Mouse (Mus musculus) thymus, adult 2 months (tissue): Measurements from ENCODE around the gene Fbxo47. TPM values are rescaled to one million over a fixed set of nuclear protein-coding genes. Genes with fewer than 3 reads are reported as not detected.

Experiments
- DNase-seq: peaks from one replicate; pipeline ENCODE4 v3.0.0; 2021
- H3K27ac ChIP-seq: fragments of 200-500 bp; 2 replicates; pipeline ENCODE4 v1.5.1; 2012; ENCODE audit warnings: low read length, control low read depth; ENCODE audit not compliant: control insufficient read depth, insufficient read depth
- H3K27me3 ChIP-seq: fragments of 200-500 bp; 2 replicates; pipeline ENCODE4 v1.6.1; 2012; ENCODE audit warnings: mild to moderate bottlenecking, low read length, moderate library complexity, mixed read lengths; ENCODE audit not compliant: control insufficient read depth, insufficient read depth
- H3K36me3 ChIP-seq: fragments of 200-500 bp; 2 replicates; pipeline ENCODE4 v1.6.1; 2012; ENCODE audit warnings: mild to moderate bottlenecking, low read length, moderate library complexity; ENCODE audit not compliant: control insufficient read depth, insufficient read depth
- H3K4me1 ChIP-seq: fragments of 200-500 bp; replicated peaks from 2 replicates; pipeline ENCODE4 v1.6.1; 2012; ENCODE audit warnings: low read length; ENCODE audit not compliant: control insufficient read depth, insufficient read depth
- H3K4me3 ChIP-seq: fragments of 200-500 bp; 2 replicates; pipeline ENCODE4 v1.5.1; 2012; ENCODE audit warnings: mild to moderate bottlenecking, low read length, control low read depth, moderate library complexity; ENCODE audit not compliant: control insufficient read depth, insufficient read depth
- CTCF ChIP-seq: fragments of 200-500 bp; IDR thresholded peaks from 2 replicates; pipeline ENCODE4 v1.5.1; 2012; ENCODE audit warnings: mild to moderate bottlenecking, control low read depth, low read length, moderate library complexity, borderline replicate concordance; ENCODE audit not compliant: control insufficient read depth, poor library complexity, insufficient read depth; ENCODE audit errors: extremely low read depth
- POLR2A ChIP-seq: fragments of 200-500 bp; IDR thresholded peaks from 2 replicates; pipeline ENCODE4 v1.6.1; 2012; ENCODE audit warnings: mild to moderate bottlenecking, low read length, control low read depth, moderate library complexity; ENCODE audit not compliant: control insufficient read depth, poor library complexity, insufficient read depth; ENCODE audit errors: extremely low read depth
- WGBS: fragments of 180-500 bp; shearing (Covaris S2); methylation state at CpG from one replicate; pipeline ENCODE4 v1.1.7; 2018; 5-methylcytosine and 5-hydroxymethylcytosine counted together
- polyA plus RNA-seq: library from polyadenylated mRNA; depleted of rRNA; stranded (reverse); fragments of >200 nt; gene quantifications from 2 replicates; pipeline ENCODE4 v1.2.3, GENCODE M21; 2012

Gene Fbxo47
- polyA plus RNA-seq, 1 experiment = 0.19 TPM

DNA sequence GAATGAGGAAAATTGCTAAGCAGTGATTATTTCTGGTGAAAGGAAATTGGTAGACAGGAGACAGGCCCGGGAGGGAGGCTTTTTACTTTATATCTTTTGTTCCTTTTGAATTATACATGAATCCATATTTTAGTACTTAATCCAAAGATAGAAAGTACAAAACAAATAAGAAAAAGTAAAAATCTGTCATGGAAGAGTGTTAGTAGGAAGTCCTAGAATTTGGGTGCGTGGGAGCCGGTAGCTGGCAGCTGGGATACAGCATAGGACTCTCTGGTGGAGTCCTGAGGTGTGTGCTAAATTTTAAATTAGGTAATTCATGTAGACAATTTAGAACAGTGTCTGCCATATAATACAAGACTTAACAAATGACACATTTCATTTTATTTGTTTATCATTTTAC, 16.4 kb downstream of the Fbxo47 start:
- no peak overlapping the region for H3K4me3 ChIP-seq
- no peak for TF ChIP-seq CTCF
- TF ChIP-seq POLR2A = no peak
- 95% methylated on average over 3 of the region's 3 CpGs for WGBS
- no peak for DNase-seq
- no peaks in the 10 kb centered on the region for H3K27me3 ChIP-seq
- no peaks in the 10 kb centered on the region for H3K36me3 ChIP-seq
- no peak overlapping the region for H3K27ac ChIP-seq
- H3K4me1 ChIP-seq = no peaks in the 10 kb centered on the region

DNA sequence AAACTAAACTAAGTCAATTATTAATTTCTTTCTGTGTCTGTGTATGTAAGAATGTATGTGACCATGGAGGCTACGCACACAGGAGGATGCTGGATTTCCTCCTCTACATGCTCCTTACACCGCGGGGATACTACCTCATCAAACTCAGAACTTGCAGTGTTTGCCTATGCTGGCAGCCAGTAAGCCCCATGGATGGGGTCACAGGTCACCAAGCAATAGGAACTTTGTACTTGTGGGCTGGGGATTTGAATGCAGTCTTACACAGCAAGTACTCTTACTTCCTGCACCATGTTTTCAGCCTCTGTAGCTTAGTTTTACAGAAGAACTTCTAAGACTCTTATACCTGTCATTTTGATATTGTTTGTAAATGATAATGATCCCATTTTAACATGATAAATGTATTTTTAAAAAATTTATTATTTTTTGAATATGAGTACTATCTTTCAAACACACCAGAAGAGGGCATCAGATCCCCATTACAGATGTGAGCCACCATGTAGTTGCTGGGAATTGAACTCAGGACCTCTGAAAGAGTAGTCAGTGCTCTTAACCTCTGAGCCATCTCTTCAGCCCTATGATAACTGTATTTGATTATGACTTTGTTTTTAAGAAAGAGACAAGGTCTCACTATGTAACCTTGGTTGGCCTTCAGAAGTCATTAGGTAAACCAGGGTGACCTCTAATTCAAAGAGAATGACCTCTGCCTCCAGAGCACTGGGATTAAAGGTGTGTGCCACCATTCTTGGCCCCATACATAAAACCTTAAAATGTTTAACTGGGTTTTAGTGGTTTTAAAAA, 17.7 kb downstream of the Fbxo47 start:
- no peak for DNase-seq
- no peak overlapping the region for H3K27ac ChIP-seq
- H3K4me1 ChIP-seq = no peaks in the 10 kb centered on the region
- no peak overlapping the region for H3K4me3 ChIP-seq
- no peak for TF ChIP-seq POLR2A
- WGBS = 95% methylated on average over 3 of the region's 3 CpGs
- no peaks in the 10 kb centered on the region for H3K27me3 ChIP-seq
- no peaks in the 10 kb centered on the region for H3K36me3 ChIP-seq

- H3K36me3 ChIP-seq = no peaks in the 10 kb centered on the region
- H3K27me3 ChIP-seq = no peaks in the 10 kb centered on the region
- H3K4me1 ChIP-seq = no peaks in the 10 kb centered on the region
- DNase-seq = no peak
- WGBS = 96% methylated on average over 5 of the region's 5 CpGs
- no peak overlapping the region for H3K27ac ChIP-seq
- no peak for TF ChIP-seq CTCF
- no peak for TF ChIP-seq POLR2A
- no peak overlapping the region for H3K4me3 ChIP-seq
Measured at GRCm38 (mm10) chr11:97865421-97865820, 18.5 kb downstream of the Fbxo47 start.

GRCm38 (mm10) chr11:97862148-97862547, 21.8 kb downstream of the Fbxo47 start:
- Histone ChIP-seq H3K4me3 (no peak overlapping the region), H3K27me3 (no peaks in the 10 kb centered on the region), H3K27ac (no peak overlapping the region), H3K36me3 (no peaks in the 10 kb centered on the region), H3K4me1 (no peaks in the 10 kb centered on the region)
- 91% methylated on average over 2 of the region's 2 CpGs for WGBS
- no peak for TF ChIP-seq POLR2A
- no peak for TF ChIP-seq CTCF
- DNase-seq = no peak

DNA sequence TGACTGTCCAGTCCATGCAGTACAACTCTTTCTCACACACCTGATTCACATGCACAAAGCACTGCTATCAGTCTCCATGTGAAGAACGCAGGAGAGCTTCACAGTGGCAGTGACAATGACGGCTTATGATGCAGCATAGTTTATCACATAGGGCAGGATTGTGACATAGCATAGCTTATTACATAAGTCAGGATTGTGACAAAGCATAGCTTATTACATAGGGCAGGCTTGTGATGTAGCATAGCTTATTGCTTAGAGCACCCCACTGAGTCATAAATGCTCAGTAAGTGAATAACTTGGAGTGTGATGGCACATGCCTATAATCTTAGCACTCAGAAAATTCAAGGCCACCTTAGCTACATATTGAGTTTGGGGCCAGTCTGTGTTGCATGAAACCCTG, 28.5 kb downstream of the Fbxo47 start:
- Histone ChIP-seq H3K27ac (no peak overlapping the region), H3K4me1 (no peaks in the 10 kb centered on the region), H3K4me3 (no peak overlapping the region), H3K36me3 (no peaks in the 10 kb centered on the region), H3K27me3 (no peaks in the 10 kb centered on the region)
- WGBS = 99% methylated on average over 2 of the region's 2 CpGs
- no peak for DNase-seq
- TF ChIP-seq POLR2A = no peak

GRCm38 (mm10) chr11:97851601-97852000, 32.4 kb downstream of the Fbxo47 start:
- Histone ChIP-seq H3K36me3 (no peaks in the 10 kb centered on the region), H3K4me1 (no peaks in the 10 kb centered on the region), H3K4me3 (no peak overlapping the region), H3K27ac (no peak overlapping the region), H3K27me3 (no peaks in the 10 kb centered on the region)
- 98% methylated on average over 2 of the region's 2 CpGs for WGBS
- DNase-seq = no peak
- no peak for TF ChIP-seq POLR2A
- no peak for TF ChIP-seq CTCF

DNA sequence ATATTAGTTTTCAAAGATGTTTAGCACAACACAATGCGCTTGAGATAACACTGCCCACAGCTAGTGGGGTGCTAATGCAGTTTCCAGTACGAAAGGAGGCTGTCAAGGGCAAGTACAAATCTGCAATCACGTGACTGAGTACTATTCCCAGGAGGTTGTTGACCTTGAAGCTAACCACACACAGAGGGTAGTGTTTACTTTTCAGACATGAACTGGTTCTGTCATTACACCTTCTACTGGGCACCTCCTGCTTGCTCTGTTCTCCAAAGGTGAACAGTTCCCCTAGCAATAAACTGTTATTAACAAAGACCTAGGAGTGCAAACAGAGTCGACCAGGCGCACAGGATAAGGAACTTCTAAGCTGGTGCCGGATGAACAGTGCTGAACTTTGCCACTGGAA, 33.6 kb downstream of the Fbxo47 start:
- H3K27ac ChIP-seq = no peak overlapping the region
- no peak for TF ChIP-seq CTCF
- no peak for TF ChIP-seq POLR2A

More for the DNA sequence above, 33.6 kb downstream of the Fbxo47 start:
- 84% methylated on average over 6 of the region's 6 CpGs for WGBS
- Histone ChIP-seq H3K36me3 (no peaks in the 10 kb centered on the region), H3K4me3 (no peak overlapping the region), H3K4me1 (no peaks in the 10 kb centered on the region), H3K27me3 (no peaks in the 10 kb centered on the region)
- no peak for DNase-seq
